Comparison of ENCODE assay signal across 18 mouse cellular contexts in genomic region chr3:90467618-90468300, GRCm38 (mm10). TPM values are rescaled to one million over a fixed set of nuclear protein-coding genes. Genes with fewer than 3 reads are reported as not detected.
"Had no signal": no experiment of that assay in that cellular context is flagged by ENCODE, and none has a peak within 500 bp of the region (broad histone marks: within the 10 kb centered on the region; RNA-seq: fewer than 3 reads in every experiment).

No protein-coding gene starts in this region.

- H3K4me3 ChIP-seq: kidney, embryonic 15.5 days; limb, embryonic 12.5 days; limb, embryonic 15.5 days; midbrain, embryonic 12.5 days had no signal

- ATAC-seq: liver, postnatal 0 days; lung, postnatal 0 days; midbrain, embryonic 16.5 days had no signal

- H3K9ac ChIP-seq: kidney, embryonic 15.5 days; limb, embryonic 12.5 days; limb, embryonic 15.5 days; liver, embryonic 14.5 days; liver, postnatal 0 days; lung, embryonic 14.5 days; midbrain, embryonic 12.5 days had no signal

- H3K27ac ChIP-seq: kidney, embryonic 15.5 days; limb, embryonic 12.5 days; limb, embryonic 15.5 days; liver, embryonic 14.5 days; macrophage; midbrain, embryonic 12.5 days had no signal

- H3K9me3 ChIP-seq: kidney, embryonic 15.5 days; limb, embryonic 12.5 days; limb, embryonic 15.5 days; midbrain, embryonic 12.5 days had no signal

- H3K36me3 ChIP-seq: kidney, embryonic 15.5 days; limb, embryonic 12.5 days; limb, embryonic 15.5 days; midbrain, embryonic 12.5 days had no signal

- DNase-seq: kidney, adult 2 months; kidney, postnatal 10 days; kidney, postnatal 4 days; left cerebral cortex, postnatal 4 days; liver, postnatal 0 days; lung, embryonic 14.5 days; thymus, adult 18-20 months; thymus, postnatal 36 days had no signal

- H3K4me2 ChIP-seq: kidney, embryonic 15.5 days; limb, embryonic 12.5 days; limb, embryonic 15.5 days; liver, embryonic 11.5 days; lung, embryonic 14.5 days; midbrain, embryonic 12.5 days had no signal

RNA-seq across cellular contexts. Expression of gene Npr1, which starts 2.1 kb away (rescaled TPM):
- total RNA-seq: megakaryocyte, adult 5-6 weeks had no signal
